Mouse (Mus musculus) thymus, adult 2 months (tissue): ENCODE results near the gene Olfr312. TPM values are rescaled to one million over a fixed set of nuclear protein-coding genes. Genes with fewer than 3 reads are reported as not detected.
"Not testable (repeated sequence)": the region's sequence is repeated elsewhere in the genome, so short reads cannot be mapped to it uniquely, and the experiment has no call there.

Experiments used
- DNase-seq: peaks from one replicate; pipeline ENCODE4 v3.0.0; 2021
- H3K27ac ChIP-seq: fragments of 200-500 bp; 2 replicates; pipeline ENCODE4 v1.5.1; 2012; ENCODE audit warnings: low read length, control low read depth; ENCODE audit not compliant: control insufficient read depth, insufficient read depth
- H3K27me3 ChIP-seq: fragments of 200-500 bp; 2 replicates; pipeline ENCODE4 v1.6.1; 2012; ENCODE audit warnings: mild to moderate bottlenecking, low read length, moderate library complexity, mixed read lengths; ENCODE audit not compliant: control insufficient read depth, insufficient read depth
- H3K36me3 ChIP-seq: fragments of 200-500 bp; 2 replicates; pipeline ENCODE4 v1.6.1; 2012; ENCODE audit warnings: mild to moderate bottlenecking, low read length, moderate library complexity; ENCODE audit not compliant: control insufficient read depth, insufficient read depth
- H3K4me1 ChIP-seq: fragments of 200-500 bp; replicated peaks from 2 replicates; pipeline ENCODE4 v1.6.1; 2012; ENCODE audit warnings: low read length; ENCODE audit not compliant: control insufficient read depth, insufficient read depth
- H3K4me3 ChIP-seq: fragments of 200-500 bp; 2 replicates; pipeline ENCODE4 v1.5.1; 2012; ENCODE audit warnings: mild to moderate bottlenecking, low read length, control low read depth, moderate library complexity; ENCODE audit not compliant: control insufficient read depth, insufficient read depth
- CTCF ChIP-seq: fragments of 200-500 bp; IDR thresholded peaks from 2 replicates; pipeline ENCODE4 v1.5.1; 2012; ENCODE audit warnings: mild to moderate bottlenecking, control low read depth, low read length, moderate library complexity, borderline replicate concordance; ENCODE audit not compliant: control insufficient read depth, poor library complexity, insufficient read depth; ENCODE audit errors: extremely low read depth
- POLR2A ChIP-seq: fragments of 200-500 bp; IDR thresholded peaks from 2 replicates; pipeline ENCODE4 v1.6.1; 2012; ENCODE audit warnings: mild to moderate bottlenecking, low read length, control low read depth, moderate library complexity; ENCODE audit not compliant: control insufficient read depth, poor library complexity, insufficient read depth; ENCODE audit errors: extremely low read depth
- WGBS: fragments of 180-500 bp; shearing (Covaris S2); methylation state at CpG from one replicate; pipeline ENCODE4 v1.1.7; 2018; 5-methylcytosine and 5-hydroxymethylcytosine counted together
- polyA plus RNA-seq: library from polyadenylated mRNA; depleted of rRNA; stranded (reverse); fragments of >200 nt; gene quantifications from 2 replicates; pipeline ENCODE4 v1.2.3, GENCODE M21; 2012; rRNA removed

Gene Olfr312
- not detected in 2 replicates for polyA plus RNA-seq

- H3K4me1 ChIP-seq, result peaks cover 23% of the 10 kb centered on the region
- not testable (repeated sequence) for H3K36me3 ChIP-seq, H3K27me3 ChIP-seq, DNase-seq, H3K4me3 ChIP-seq
- peak within 1 kb of the TSS; percentile 90 for H3K27ac ChIP-seq
Measured at GRCm38 (mm10) chr11:58828937-58829336, at the start of gene Olfr312. Gene Olfr312, plus strand, starts transcription at chr11:58829237.

- DNase-seq, result no peak
- 51% methylated on average over 6 of the region's 6 CpGs for WGBS
- no peak for TF ChIP-seq POLR2A
- TF ChIP-seq CTCF, result no peak
Measured at GRCm38 (mm10) chr11:58782480-58783089, 46.5 kb upstream of the Olfr312 start, which contains the start of gene Olfr314. Gene Olfr314, plus strand, starts transcription at chr11:58782952.

DNA sequence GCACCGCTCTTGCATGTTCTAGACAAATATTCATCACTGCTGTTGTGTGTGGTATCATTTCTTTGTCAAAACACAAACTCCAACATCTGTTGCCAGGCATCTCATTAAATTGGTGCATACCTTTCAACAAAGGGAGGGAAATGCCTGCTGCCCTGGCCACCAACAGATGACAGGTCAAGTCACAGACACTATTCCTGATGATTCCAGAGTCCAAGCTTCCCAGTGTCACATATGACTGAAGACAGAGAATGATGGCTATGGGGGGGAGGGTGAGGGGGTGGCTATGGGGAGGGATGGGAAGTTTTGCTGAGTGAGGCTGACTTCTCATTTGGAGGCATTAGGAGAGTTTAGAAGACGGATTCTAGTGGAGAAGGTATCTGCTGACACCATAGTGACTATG is 44.9 kb upstream of the Olfr312 start:
- Histone ChIP-seq H3K27ac (no peak overlapping the region), H3K4me3 (no peak overlapping the region), H3K4me1 (peaks cover 25% of the 10 kb centered on the region), H3K27me3 (no peaks in the 10 kb centered on the region), H3K36me3 (no peaks in the 10 kb centered on the region)
- no peak for DNase-seq
- TF ChIP-seq CTCF (no peak), POLR2A (no peak)
- WGBS, result 97% methylated on average over 2 of the region's 2 CpGs

More at GRCm38 (mm10) chr11:58782480-58783089, 46.5 kb upstream of the Olfr312 start, which contains the start of gene Olfr314:
- no peak within 1 kb of the TSS for H3K4me3 ChIP-seq
- H3K27me3 ChIP-seq, result no peaks in the 10 kb centered on the region
- H3K36me3 ChIP-seq, result no peaks in the 10 kb centered on the region
- H3K4me1 ChIP-seq, result peaks cover 17% of the 10 kb centered on the region
- no peak within 1 kb of the TSS for H3K27ac ChIP-seq

DNA sequence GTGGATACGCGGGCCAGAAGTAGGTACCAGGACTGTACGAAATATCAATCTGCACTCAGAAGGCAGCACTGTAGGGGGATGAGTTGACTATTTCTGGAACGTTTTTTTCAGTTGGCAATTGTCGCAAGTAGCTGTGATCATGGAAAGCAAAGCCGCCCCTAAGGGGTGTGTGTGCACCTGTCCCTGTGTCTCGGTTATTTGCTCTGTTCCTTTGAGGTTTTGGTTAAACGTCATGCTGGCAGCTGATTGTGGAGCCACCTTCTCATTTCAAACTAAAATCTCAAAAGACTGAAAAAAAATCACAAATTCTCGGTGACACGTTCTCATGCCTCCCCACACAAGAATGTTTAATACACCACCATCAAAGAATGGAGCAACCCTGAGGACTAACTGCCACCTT is 41.4 kb upstream of the Olfr312 start:
- WGBS, result 20% methylated on average over 10 of the region's 10 CpGs

GRCm38 (mm10) chr11:58788346-58788745 is 40.7 kb upstream of the Olfr312 start:
- 24% methylated on average over 8 of the region's 8 CpGs for WGBS
- Histone ChIP-seq H3K27me3 (no peaks in the 10 kb centered on the region), H3K27ac (peak overlapping the region; percentile 98), H3K4me1 (peaks cover 28% of the 10 kb centered on the region), H3K4me3 (no peak overlapping the region), H3K36me3 (no peaks in the 10 kb centered on the region)
- TF ChIP-seq CTCF, result no peak
- no peak for TF ChIP-seq POLR2A
- DNase-seq, result peak; percentile 44

More for the DNA sequence above, 41.4 kb upstream of the Olfr312 start:
- H3K27me3 ChIP-seq, result no peaks in the 10 kb centered on the region
- no peak for TF ChIP-seq POLR2A
- no peak overlapping the region for H3K4me3 ChIP-seq
- peak; percentile 67 for DNase-seq
- peak overlapping the region; percentile 98 for H3K27ac ChIP-seq
- H3K36me3 ChIP-seq, result no peaks in the 10 kb centered on the region
- peaks cover 30% of the 10 kb centered on the region for H3K4me1 ChIP-seq

DNA sequence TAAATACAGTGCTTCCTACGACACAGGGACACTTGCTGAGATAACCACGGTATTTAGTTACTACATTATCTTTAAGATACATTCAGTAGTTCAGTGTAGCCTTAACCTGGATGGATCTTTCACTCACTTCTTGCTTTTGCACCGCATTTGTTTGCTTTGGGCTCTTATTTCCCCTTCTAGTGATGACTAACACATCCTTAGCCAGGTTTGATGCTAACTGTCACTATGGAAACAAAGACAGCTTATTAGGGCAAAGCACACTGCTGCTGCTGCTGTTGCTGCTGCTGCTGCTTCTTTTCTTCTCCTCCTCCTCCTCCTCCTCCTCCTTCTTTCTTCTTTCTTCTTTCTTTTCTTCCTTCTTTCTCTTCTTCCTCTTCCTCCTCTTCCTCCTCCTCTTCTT is 39.5 kb upstream of the Olfr312 start:
- Histone ChIP-seq H3K27ac (no peak overlapping the region; the same call in 1 of the 2 replicates), H3K36me3 (no peaks in the 10 kb centered on the region), H3K4me1 (peaks cover 28% of the 10 kb centered on the region), H3K4me3 (no peak overlapping the region), H3K27me3 (no peaks in the 10 kb centered on the region)
- no peak for TF ChIP-seq CTCF
- no peak for TF ChIP-seq POLR2A
- 40% methylated on average over 3 of the region's 3 CpGs for WGBS
- no peak for DNase-seq

DNA sequence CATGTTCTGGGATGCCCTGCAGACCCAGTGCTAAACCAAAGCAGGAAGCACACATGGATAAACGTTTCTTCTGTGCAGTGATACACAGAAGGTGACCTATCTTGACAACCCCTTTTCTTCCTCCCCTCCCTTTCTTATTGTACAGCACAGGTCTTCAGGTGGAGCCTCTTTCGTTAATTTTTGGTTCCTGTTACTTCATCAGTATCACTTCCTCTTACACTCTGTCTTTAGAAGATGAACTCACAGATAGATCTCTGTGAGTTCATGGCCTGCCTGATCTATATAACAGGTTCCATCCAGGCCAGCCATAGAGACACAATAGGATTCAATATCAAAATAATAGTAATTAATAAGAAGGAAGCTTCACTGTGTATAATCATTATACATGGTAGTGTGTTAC is 39.0 kb upstream of the Olfr312 start:
- no peaks in the 10 kb centered on the region for H3K36me3 ChIP-seq
- TF ChIP-seq CTCF (no peak), POLR2A (no peak)
- peaks cover 28% of the 10 kb centered on the region for H3K4me1 ChIP-seq
- no peak overlapping the region for H3K4me3 ChIP-seq
- WGBS, result 7% methylated on average over 2 of the region's 2 CpGs
- H3K27ac ChIP-seq, result no peak overlapping the region
- no peaks in the 10 kb centered on the region for H3K27me3 ChIP-seq
- no peak for DNase-seq
